In genomic region chr3:102275256-102276022, GRCm38 (mm10) we compare ENCODE assay signal across 12 mouse cellular contexts.
DNase-seq lines count a peak whose midpoint lies in the region; ATAC-seq lines count a peak whose summit lies in the region.
"Had no signal": no experiment of that assay in that cellular context is flagged by ENCODE, and none has a peak within 500 bp of the region (broad histone marks: within the 10 kb centered on the region; RNA-seq: fewer than 3 reads in every experiment).

No protein-coding gene starts in this region.

- H3K27ac ChIP-seq in intestine, embryonic 16.5 days (ENCODE audit: low read length) = peak overlapping the region; percentile 3; the same call in 1 of the 2 replicates
- H3K27ac ChIP-seq: macrophage had no signal

- WGBS in intestine, embryonic 16.5 days = 52% methylated on average over 7 of the region's 7 CpGs

- no peak overlapping the region for H3K4me2 ChIP-seq in intestine, embryonic 16.5 days (ENCODE audit: low read depth, low read length)

- no peaks in the 10 kb centered on the region for H3K27me3 ChIP-seq in intestine, embryonic 16.5 days (replicated peaks; ENCODE audit: control insufficient read depth, insufficient read depth, low read length)

- ATAC-seq in intestine, embryonic 16.5 days = peak; percentile 62
- ATAC-seq in erythroid progenitor cell, adult 5-6 weeks (replicated peaks; ENCODE audit: low FRiP score, poor library complexity, severe bottlenecking) = no peak
- ATAC-seq: forebrain, postnatal 0 days had no signal

- H3K9ac ChIP-seq in intestine, embryonic 16.5 days (ENCODE audit: low read depth, low read length) = no peak overlapping the region
- H3K9ac ChIP-seq: forebrain, postnatal 0 days had no signal

- H3K4me1 ChIP-seq in intestine, embryonic 16.5 days (ENCODE audit: control insufficient read depth, insufficient read depth, low read length) = 0 out of 2 replicates have a peak, but pooled peaks cover 3% of the 10 kb centered on the region

- no peaks in the 10 kb centered on the region for H3K36me3 ChIP-seq in intestine, embryonic 16.5 days (ENCODE audit: control insufficient read depth, insufficient read depth, low read length)

- H3K9me3 ChIP-seq in intestine, embryonic 16.5 days (ENCODE audit: control insufficient read depth, low read length) = no peaks in the 10 kb centered on the region

- DNase-seq in adrenal gland, postnatal 14 days = peak; percentile 20
- DNase-seq in adrenal gland, postnatal 25 days = no peak
- DNase-seq in gastrocnemius, postnatal 10 days = peak; percentile 42
- peak; percentile 15 to 54 for DNase-seq in lung, postnatal 4 days
- DNase-seq in cerebellum, adult 8-10 months = no peak
- DNase-seq in thymus, adult 18-20 months = no peak
- DNase-seq: cerebellum, postnatal 25 days; forebrain, postnatal 0 days; thymus, postnatal 25 days had no signal

- no peak overlapping the region for H3K4me3 ChIP-seq in intestine, embryonic 16.5 days (ENCODE audit: low read length)

Comparison
In these comparisons a context has a peak if more than half of its experiments do, and no peak if none do; other contexts are left out.
1. DNase-seq: peak in adrenal gland, postnatal 14 days (single experiment), gastrocnemius, postnatal 10 days (single experiment) and lung, postnatal 4 days (2 of 2); none in adrenal gland, postnatal 25 days (single experiment), cerebellum, adult 8-10 months (single experiment) and thymus, adult 18-20 months (0 of 2).